Mouse (Mus musculus): ENCODE measurements around the gene Prps1l1. TPM values are rescaled to one million over a fixed set of nuclear protein-coding genes. Genes with fewer than 3 reads are reported as not detected.

Prps1l1 gene
- polyA plus RNA-seq, 1 experiment from 2014 or later = not detected

GRCm38 (mm10) chr12:34998778-34999467 lies 14.4 kb downstream of the Prps1l1 start:
- no peak for ATAC-seq (ENCODE audit: insufficient read depth, low FRiP score)
- H3K9me3 ChIP-seq (replicated peaks; ENCODE audit: control insufficient read depth, low read length) = no peaks in the 10 kb centered on the region
- H3K4me3 ChIP-seq (replicated peaks; ENCODE audit: low read length) = no peak overlapping the region
- H3K4me1 ChIP-seq (ENCODE audit: control insufficient read depth, insufficient read depth, low read length) = no peaks in the 10 kb centered on the region
- no peak overlapping the region for H3K4me2 ChIP-seq (ENCODE audit: low read depth, low read length)
- no peak overlapping the region for H3K9ac ChIP-seq (ENCODE audit: low read length)
- WGBS = 69% methylated on average over 12 of the region's 12 CpGs
- no peaks in the 10 kb centered on the region for H3K27me3 ChIP-seq (ENCODE audit: control insufficient read depth, insufficient read depth, low read length)
- H3K36me3 ChIP-seq (ENCODE audit: control insufficient read depth, insufficient read depth, low read length) = no peaks in the 10 kb centered on the region
- no peak overlapping the region for H3K27ac ChIP-seq (ENCODE audit: low read length)

GRCm38 (mm10) chr12:35000323-35000722 lies 15.8 kb downstream of the Prps1l1 start:
- H3K36me3 ChIP-seq (ENCODE audit: control insufficient read depth, insufficient read depth, low read length) = no peaks in the 10 kb centered on the region
- H3K9me3 ChIP-seq (replicated peaks; ENCODE audit: control insufficient read depth, low read length) = no peaks in the 10 kb centered on the region
- 57% methylated on average over 4 of the region's 4 CpGs for WGBS
- ATAC-seq (ENCODE audit: insufficient read depth, low FRiP score) = no peak
- no peak overlapping the region for H3K27ac ChIP-seq (ENCODE audit: low read length)
- no peaks in the 10 kb centered on the region for H3K27me3 ChIP-seq (ENCODE audit: control insufficient read depth, insufficient read depth, low read length)
- H3K4me1 ChIP-seq (ENCODE audit: control insufficient read depth, insufficient read depth, low read length) = no peaks in the 10 kb centered on the region
- H3K4me2 ChIP-seq (ENCODE audit: low read depth, low read length) = no peak overlapping the region
- H3K4me3 ChIP-seq (replicated peaks; ENCODE audit: low read length) = no peak overlapping the region
- no peak overlapping the region for H3K9ac ChIP-seq (ENCODE audit: low read length)

- H3K9ac ChIP-seq (ENCODE audit: low read length) = no peak overlapping the region
- H3K4me3 ChIP-seq (replicated peaks; ENCODE audit: low read length) = no peak overlapping the region
- no peaks in the 10 kb centered on the region for H3K4me1 ChIP-seq (ENCODE audit: control insufficient read depth, insufficient read depth, low read length)
- no peak overlapping the region for H3K27ac ChIP-seq (ENCODE audit: low read length)
- H3K9me3 ChIP-seq (replicated peaks; ENCODE audit: control insufficient read depth, low read length) = no peaks in the 10 kb centered on the region
- no peaks in the 10 kb centered on the region for H3K27me3 ChIP-seq (ENCODE audit: control insufficient read depth, insufficient read depth, low read length)
- H3K4me2 ChIP-seq (ENCODE audit: low read depth, low read length) = no peak overlapping the region
- H3K36me3 ChIP-seq (ENCODE audit: control insufficient read depth, insufficient read depth, low read length) = no peaks in the 10 kb centered on the region
- ATAC-seq (ENCODE audit: insufficient read depth, low FRiP score) = no peak
Observed at GRCm38 (mm10) chr12:35005748-35006147, 21.2 kb downstream of the Prps1l1 start.

- Histone ChIP-seq H3K4me1 (ENCODE audit: control insufficient read depth, insufficient read depth, low read length) (peaks cover 4% of the 10 kb centered on the region; the same call in 1 of the 2 replicates), H3K4me3 (replicated peaks; ENCODE audit: low read length) (no peak overlapping the region), H3K27ac (ENCODE audit: low read length) (no peak overlapping the region), H3K9me3 (replicated peaks; ENCODE audit: control insufficient read depth, low read length) (no peaks in the 10 kb centered on the region), H3K27me3 (ENCODE audit: control insufficient read depth, insufficient read depth, low read length) (no peaks in the 10 kb centered on the region), H3K9ac (ENCODE audit: low read length) (no peak overlapping the region), H3K36me3 (ENCODE audit: control insufficient read depth, insufficient read depth, low read length) (no peaks in the 10 kb centered on the region), H3K4me2 (ENCODE audit: low read depth, low read length) (no peak overlapping the region)
- ATAC-seq (ENCODE audit: insufficient read depth, low FRiP score) = no peak
- WGBS = 86% methylated on average over 1 of the region's 1 CpGs
Observed at GRCm38 (mm10) chr12:35007851-35008250, 23.3 kb downstream of the Prps1l1 start.

GRCm38 (mm10) chr12:35008340-35009137 lies 24.0 kb downstream of the Prps1l1 start:
- ATAC-seq (ENCODE audit: insufficient read depth, low FRiP score) = no peak
- WGBS = 61% methylated on average over 11 of the region's 11 CpGs
- H3K9ac ChIP-seq (ENCODE audit: low read length) = no peak overlapping the region
- H3K4me2 ChIP-seq (ENCODE audit: low read depth, low read length) = no peak overlapping the region
- no peaks in the 10 kb centered on the region for H3K27me3 ChIP-seq (ENCODE audit: control insufficient read depth, insufficient read depth, low read length)
- no peaks in the 10 kb centered on the region for H3K9me3 ChIP-seq (replicated peaks; ENCODE audit: control insufficient read depth, low read length)
- no peak overlapping the region for H3K27ac ChIP-seq (ENCODE audit: low read length)
- H3K4me3 ChIP-seq (replicated peaks; ENCODE audit: low read length) = no peak overlapping the region
- peaks cover 4% of the 10 kb centered on the region; the same call in 1 of the 2 replicates for H3K4me1 ChIP-seq (ENCODE audit: control insufficient read depth, insufficient read depth, low read length)
- H3K36me3 ChIP-seq (ENCODE audit: control insufficient read depth, insufficient read depth, low read length) = no peaks in the 10 kb centered on the region

- H3K9ac ChIP-seq (ENCODE audit: low read length) = no peak overlapping the region
- 0 out of 2 replicates have a peak overlapping the region, but pooled peaks have one; percentile 4 for H3K4me2 ChIP-seq (ENCODE audit: low read depth, low read length)
- no peak overlapping the region for H3K4me3 ChIP-seq (replicated peaks; ENCODE audit: low read length)
- no peaks in the 10 kb centered on the region for H3K27me3 ChIP-seq (ENCODE audit: control insufficient read depth, insufficient read depth, low read length)
- no peaks in the 10 kb centered on the region for H3K9me3 ChIP-seq (replicated peaks; ENCODE audit: control insufficient read depth, low read length)
- ATAC-seq (ENCODE audit: insufficient read depth, low FRiP score) = no peak
- H3K36me3 ChIP-seq (ENCODE audit: control insufficient read depth, insufficient read depth, low read length) = no peaks in the 10 kb centered on the region
- peaks cover 4% of the 10 kb centered on the region; the same call in 1 of the 2 replicates for H3K4me1 ChIP-seq (ENCODE audit: control insufficient read depth, insufficient read depth, low read length)
- WGBS = 52% methylated on average over 1 of the region's 1 CpGs
- no peak overlapping the region for H3K27ac ChIP-seq (ENCODE audit: low read length)
Observed at GRCm38 (mm10) chr12:35011462-35011861, 26.9 kb downstream of the Prps1l1 start.

- no peaks in the 10 kb centered on the region for H3K9me3 ChIP-seq (replicated peaks; ENCODE audit: control insufficient read depth, low read length)
- ATAC-seq (ENCODE audit: insufficient read depth, low FRiP score) = no peak
- H3K4me2 ChIP-seq (ENCODE audit: low read depth, low read length) = no peak overlapping the region
- no peak overlapping the region for H3K27ac ChIP-seq (ENCODE audit: low read length)
- H3K36me3 ChIP-seq (ENCODE audit: control insufficient read depth, insufficient read depth, low read length) = no peaks in the 10 kb centered on the region
- WGBS = 64% methylated on average over 2 of the region's 2 CpGs
- no peak overlapping the region for H3K4me3 ChIP-seq (replicated peaks; ENCODE audit: low read length)
- peaks cover 4% of the 10 kb centered on the region; the same call in 1 of the 2 replicates for H3K4me1 ChIP-seq (ENCODE audit: control insufficient read depth, insufficient read depth, low read length)
- no peak overlapping the region for H3K9ac ChIP-seq (ENCODE audit: low read length)
- no peaks in the 10 kb centered on the region for H3K27me3 ChIP-seq (ENCODE audit: control insufficient read depth, insufficient read depth, low read length)
Observed at GRCm38 (mm10) chr12:35013950-35014349, 29.4 kb downstream of the Prps1l1 start.

- no peaks in the 10 kb centered on the region for H3K9me3 ChIP-seq (replicated peaks; ENCODE audit: control insufficient read depth, low read length)
- H3K27ac ChIP-seq (ENCODE audit: low read length) = no peak overlapping the region
- no peak for ATAC-seq (ENCODE audit: insufficient read depth, low FRiP score)
- WGBS = 58% methylated on average over 3 of the region's 3 CpGs
- no peaks in the 10 kb centered on the region for H3K36me3 ChIP-seq (ENCODE audit: control insufficient read depth, insufficient read depth, low read length)
- H3K4me2 ChIP-seq (ENCODE audit: low read depth, low read length) = no peak overlapping the region
- H3K4me1 ChIP-seq (ENCODE audit: control insufficient read depth, insufficient read depth, low read length) = peaks cover 4% of the 10 kb centered on the region; the same call in 1 of the 2 replicates
- H3K9ac ChIP-seq (ENCODE audit: low read length) = no peak overlapping the region
- H3K27me3 ChIP-seq (ENCODE audit: control insufficient read depth, insufficient read depth, low read length) = no peaks in the 10 kb centered on the region
- H3K4me3 ChIP-seq (replicated peaks; ENCODE audit: low read length) = no peak overlapping the region
Observed at GRCm38 (mm10) chr12:35016056-35016455, 31.5 kb downstream of the Prps1l1 start.
